Mouse (Mus musculus) layer of hippocampus, adult 9-11 months (tissue): Measurements from ENCODE around the gene Npat.

Experiments used
- DNase-seq: peaks from one replicate; pipeline ENCODE4 v3.0.0; 2022

Gene Npat

GRCm38 (mm10) chr9:53536558-53537320 is at the start of gene Npat, which contains the start of gene Atm:
Gene Npat, plus strand, starts transcription at chr9:53537047.
Gene Atm, minus strand, starts transcription at chr9:53536740.
- DNase-seq: peak; percentile 100

- no peak for DNase-seq
Observed at GRCm38 (mm10) chr9:53508053-53508452, 28.8 kb upstream of the Npat start.

- no peak for DNase-seq
Observed at GRCm38 (mm10) chr9:53514091-53514490, 22.8 kb upstream of the Npat start.

- no peak for DNase-seq
Observed at GRCm38 (mm10) chr9:53517373-53518009, 19.4 kb upstream of the Npat start.

- no peak for DNase-seq
Observed at GRCm38 (mm10) chr9:53535416-53536320, 1.2 kb upstream of the Npat start.

GRCm38 (mm10) chr9:53537336-53537965 is 604 bp downstream of the Npat start:
- DNase-seq: peak; percentile 14

GRCm38 (mm10) chr9:53570662-53571061 is 33.8 kb downstream of the Npat start:
- peak; percentile 24 for DNase-seq

- DNase-seq: no peak
Observed at GRCm38 (mm10) chr9:53572516-53573307, 35.9 kb downstream of the Npat start.

GRCm38 (mm10) chr9:53575721-53576120 is 38.9 kb downstream of the Npat start:
- DNase-seq: no peak

GRCm38 (mm10) chr9:53581870-53582269 is 45.0 kb downstream of the Npat start:
- no peak for DNase-seq

GRCm38 (mm10) chr9:53594764-53595163 is 57.9 kb downstream of the Npat start:
- DNase-seq: no peak

- no peak for DNase-seq
Observed at GRCm38 (mm10) chr9:53596971-53597600, 60.2 kb downstream of the Npat start.

GRCm38 (mm10) chr9:53598631-53599030 is 61.8 kb downstream of the Npat start:
- no peak for DNase-seq

GRCm38 (mm10) chr9:53601541-53601940 is 64.7 kb downstream of the Npat start:
- no peak for DNase-seq

GRCm38 (mm10) chr9:53603384-53603783 is 66.5 kb downstream of the Npat start:
- no peak for DNase-seq

- DNase-seq: no peak
Observed at GRCm38 (mm10) chr9:53603849-53604248, 67.0 kb downstream of the Npat start.

GRCm38 (mm10) chr9:53604954-53605353 is 68.1 kb downstream of the Npat start:
- DNase-seq: no peak

GRCm38 (mm10) chr9:53607192-53607591 is 70.3 kb downstream of the Npat start:
- DNase-seq: no peak

- no peak for DNase-seq
Observed at GRCm38 (mm10) chr9:53607816-53608215, 71.0 kb downstream of the Npat start.

- DNase-seq: no peak
Observed at GRCm38 (mm10) chr9:53609306-53609967, 72.6 kb downstream of the Npat start.
